Comparison of ENCODE assay signal across 1 mouse cellular context in genomic region chr15:100754805-100755497, GRCm38 (mm10).
TF ChIP-seq lines count a peak whose summit lies in the region.

No protein-coding gene starts in this region.

TF ChIP-seq in CH12.LX, 34 proteins besides CTCF, POLR2A, EP300 and RAD21 (continued from another document):
- TF ChIP-seq JUN (IDR thresholded peaks at IDR 0.05; ENCODE audit: insufficient read depth, low read depth, low read length) (peak; percentile 22; the same call in 1 of the 2 replicates), POLR2AphosphoS2 (IDR thresholded peaks at IDR 0.05; ENCODE audit: low read depth, low read length) (no peak), ELF1 (IDR thresholded peaks at IDR 0.05; ENCODE audit: low read depth, low read length) (peak; percentile 91), USF1 (IDR thresholded peaks at IDR 0.05; ENCODE audit: low read depth, low read length) (no peak), MEF2A (IDR thresholded peaks at IDR 0.05; ENCODE audit: borderline replicate concordance, low read depth, low read length) (0 out of 2 replicates have a peak, but pooled peaks have one; percentile 32), TBP (conservative IDR thresholded peaks at IDR 0.05; ENCODE audit: low read depth, low read length) (no peak), CHD2 (IDR thresholded peaks at IDR 0.05; ENCODE audit: low read length) (peak; percentile 59; the same call in 1 of the 2 replicates), ZMIZ1 (IDR thresholded peaks at IDR 0.05; ENCODE audit: low read depth, low read length) (no peak), HCFC1 (IDR thresholded peaks at IDR 0.05; ENCODE audit: low read depth, low read length) (peak; percentile 21; the same call in 1 of the 2 replicates), PAX5 (IDR thresholded peaks at IDR 0.05; ENCODE audit: low read length) (no peak), SMC3 (IDR thresholded peaks at IDR 0.05; ENCODE audit: low read depth, low read length) (peak; percentile 89), ZNF384 (IDR thresholded peaks at IDR 0.05; ENCODE audit: low read depth, low read length) (peak; percentile 53; the same call in 1 of the 2 replicates)
